Mouse (Mus musculus): ENCODE results near the gene Dppa4. TPM values are rescaled to one million over a fixed set of nuclear protein-coding genes. Genes with fewer than 3 reads are reported as not detected.
"Not testable (repeated sequence)": the region's sequence is repeated elsewhere in the genome, so short reads cannot be mapped to it uniquely, and the experiment has no call there.

Gene Dppa4
- polyA plus RNA-seq, 1 experiment from 2014 or later: not detected

GRCm38 (mm10) chr16:48276940-48277339 lies 6.6 kb upstream of the Dppa4 start:
- H3K4me1 ChIP-seq (ENCODE audit: control insufficient read depth, insufficient read depth, low read length): no peaks in the 10 kb centered on the region
- no peaks in the 10 kb centered on the region for H3K36me3 ChIP-seq (ENCODE audit: control insufficient read depth, insufficient read depth, low read length)
- no peak overlapping the region for H3K4me2 ChIP-seq (ENCODE audit: low read length)

GRCm38 (mm10) chr16:48280883-48281282 lies 2.6 kb upstream of the Dppa4 start:
- H3K9me3 ChIP-seq (ENCODE audit: control insufficient read depth, low read length): no peaks in the 10 kb centered on the region
- H3K27me3 ChIP-seq (ENCODE audit: control insufficient read depth, insufficient read depth, low read length): no peaks in the 10 kb centered on the region
- no peaks in the 10 kb centered on the region for H3K4me1 ChIP-seq (ENCODE audit: control insufficient read depth, insufficient read depth, low read length)
- H3K4me2 ChIP-seq (ENCODE audit: low read length): no peak overlapping the region
- ATAC-seq (ENCODE audit: low FRiP score, low TSS enrichment): no peak
- H3K9ac ChIP-seq (replicated peaks; ENCODE audit: low read length): no peak overlapping the region
- 92% methylated on average over 4 of the region's 4 CpGs for WGBS
- H3K4me3 ChIP-seq (replicated peaks; ENCODE audit: low read depth, low read length): no peak overlapping the region
- no peaks in the 10 kb centered on the region for H3K36me3 ChIP-seq (ENCODE audit: control insufficient read depth, insufficient read depth, low read length)
- no peak for DNase-seq
- H3K27ac ChIP-seq (replicated peaks; ENCODE audit: low read depth, low read length): no peak overlapping the region

More at GRCm38 (mm10) chr16:48276940-48277339, 6.6 kb upstream of the Dppa4 start:
- DNase-seq: no peak
- Histone ChIP-seq H3K9ac (replicated peaks; ENCODE audit: low read length) (no peak overlapping the region), H3K9me3 (ENCODE audit: control insufficient read depth, low read length) (no peaks in the 10 kb centered on the region), H3K27me3 (ENCODE audit: control insufficient read depth, insufficient read depth, low read length) (no peaks in the 10 kb centered on the region), H3K4me3 (replicated peaks; ENCODE audit: low read depth, low read length) (no peak overlapping the region), H3K27ac (replicated peaks; ENCODE audit: low read depth, low read length) (no peak overlapping the region)
- 80% methylated on average over 4 of the region's 4 CpGs for WGBS
- no peak for ATAC-seq (ENCODE audit: low FRiP score, low TSS enrichment)

- no peak overlapping the region for H3K9ac ChIP-seq (replicated peaks; ENCODE audit: low read length)
- no peaks in the 10 kb centered on the region for H3K27me3 ChIP-seq (ENCODE audit: control insufficient read depth, insufficient read depth, low read length)
- ATAC-seq (ENCODE audit: low FRiP score, low TSS enrichment) (no peak), DNase-seq (no peak)
- no peaks in the 10 kb centered on the region for H3K36me3 ChIP-seq (ENCODE audit: control insufficient read depth, insufficient read depth, low read length)
- WGBS: 75% methylated on average over 1 of the region's 1 CpGs
- no peaks in the 10 kb centered on the region for H3K4me1 ChIP-seq (ENCODE audit: control insufficient read depth, insufficient read depth, low read length)
- H3K27ac ChIP-seq (replicated peaks; ENCODE audit: low read depth, low read length): no peak overlapping the region
- no peak overlapping the region for H3K4me3 ChIP-seq (replicated peaks; ENCODE audit: low read depth, low read length)
- H3K9me3 ChIP-seq (ENCODE audit: control insufficient read depth, low read length): no peaks in the 10 kb centered on the region
- no peak overlapping the region for H3K4me2 ChIP-seq (ENCODE audit: low read length)
These were observed 732 bp upstream of the Dppa4 start for GRCm38 (mm10) chr16:48282801-48283200.

GRCm38 (mm10) chr16:48285517-48285916 lies 2.0 kb downstream of the Dppa4 start:
- Histone ChIP-seq H3K9me3 (ENCODE audit: control insufficient read depth, low read length) (no peaks in the 10 kb centered on the region), H3K4me1 (ENCODE audit: control insufficient read depth, insufficient read depth, low read length) (no peaks in the 10 kb centered on the region), H3K4me3 (replicated peaks; ENCODE audit: low read depth, low read length) (no peak overlapping the region), H3K27ac (replicated peaks; ENCODE audit: low read depth, low read length) (no peak overlapping the region), H3K4me2 (ENCODE audit: low read length) (no peak overlapping the region), H3K9ac (replicated peaks; ENCODE audit: low read length) (no peak overlapping the region), H3K36me3 (ENCODE audit: control insufficient read depth, insufficient read depth, low read length) (no peaks in the 10 kb centered on the region), H3K27me3 (ENCODE audit: control insufficient read depth, insufficient read depth, low read length) (no peaks in the 10 kb centered on the region)
- no peak for ATAC-seq (ENCODE audit: low FRiP score, low TSS enrichment)
- 92% methylated on average over 4 of the region's 4 CpGs for WGBS
- no peak for DNase-seq

GRCm38 (mm10) chr16:48297384-48298136 lies 14.0 kb downstream of the Dppa4 start:
- H3K27ac ChIP-seq (replicated peaks; ENCODE audit: low read depth, low read length): no peak overlapping the region
- no peak overlapping the region for H3K4me2 ChIP-seq (ENCODE audit: low read length)
- no peaks in the 10 kb centered on the region for H3K27me3 ChIP-seq (ENCODE audit: control insufficient read depth, insufficient read depth, low read length)
- 83% methylated on average over 14 of the region's 14 CpGs for WGBS
- ATAC-seq (ENCODE audit: low FRiP score, low TSS enrichment) (no peak), DNase-seq (no peak)
- no peaks in the 10 kb centered on the region for H3K9me3 ChIP-seq (ENCODE audit: control insufficient read depth, low read length)
- no peak overlapping the region for H3K9ac ChIP-seq (replicated peaks; ENCODE audit: low read length)
- H3K4me3 ChIP-seq (replicated peaks; ENCODE audit: low read depth, low read length): no peak overlapping the region
- no peaks in the 10 kb centered on the region for H3K36me3 ChIP-seq (ENCODE audit: control insufficient read depth, insufficient read depth, low read length)
- H3K4me1 ChIP-seq (ENCODE audit: control insufficient read depth, insufficient read depth, low read length): no peaks in the 10 kb centered on the region

- Histone ChIP-seq H3K9me3 (ENCODE audit: control insufficient read depth, low read length) (no peaks in the 10 kb centered on the region), H3K4me2 (ENCODE audit: low read length) (no peak overlapping the region), H3K27ac (replicated peaks; ENCODE audit: low read depth, low read length) (no peak overlapping the region), H3K4me1 (ENCODE audit: control insufficient read depth, insufficient read depth, low read length) (no peaks in the 10 kb centered on the region), H3K9ac (replicated peaks; ENCODE audit: low read length) (no peak overlapping the region), H3K36me3 (ENCODE audit: control insufficient read depth, insufficient read depth, low read length) (no peaks in the 10 kb centered on the region), H3K27me3 (ENCODE audit: control insufficient read depth, insufficient read depth, low read length) (no peaks in the 10 kb centered on the region), H3K4me3 (replicated peaks; ENCODE audit: low read depth, low read length) (no peak overlapping the region)
- no peak for DNase-seq
- ATAC-seq (ENCODE audit: low FRiP score, low TSS enrichment): no peak
- WGBS: 82% methylated on average over 3 of the region's 3 CpGs
These were observed 16.4 kb downstream of the Dppa4 start for GRCm38 (mm10) chr16:48299884-48300283.

GRCm38 (mm10) chr16:48303509-48303908 lies 20.0 kb downstream of the Dppa4 start, which contains the start of gene Dppa2:
Gene Dppa2, plus strand, starts transcription at chr16:48303908.
- H3K9ac ChIP-seq (replicated peaks; ENCODE audit: low read length): no peak within 1 kb of the TSS
- no peak for DNase-seq
- H3K36me3 ChIP-seq (ENCODE audit: control insufficient read depth, insufficient read depth, low read length): no peaks in the 10 kb centered on the region
- H3K4me3 ChIP-seq (replicated peaks; ENCODE audit: low read depth, low read length): no peak within 1 kb of the TSS
- H3K27ac ChIP-seq (replicated peaks; ENCODE audit: low read depth, low read length): no peak within 1 kb of the TSS
- H3K27me3 ChIP-seq (ENCODE audit: control insufficient read depth, insufficient read depth, low read length): no peaks in the 10 kb centered on the region
- 81% methylated on average over 7 of the region's 7 CpGs for WGBS
- H3K4me2 ChIP-seq (ENCODE audit: low read length): no peak within 1 kb of the TSS
- no peaks in the 10 kb centered on the region for H3K9me3 ChIP-seq (ENCODE audit: control insufficient read depth, low read length)
- ATAC-seq (ENCODE audit: low FRiP score, low TSS enrichment): no peak
- no peaks in the 10 kb centered on the region for H3K4me1 ChIP-seq (ENCODE audit: control insufficient read depth, insufficient read depth, low read length)

GRCm38 (mm10) chr16:48303983-48304382 lies 20.4 kb downstream of the Dppa4 start:
- H3K9ac ChIP-seq (replicated peaks; ENCODE audit: low read length): no peak overlapping the region
- ATAC-seq (ENCODE audit: low FRiP score, low TSS enrichment) (no peak), DNase-seq (no peak)
- H3K36me3 ChIP-seq (ENCODE audit: control insufficient read depth, insufficient read depth, low read length): no peaks in the 10 kb centered on the region
- no peak overlapping the region for H3K4me3 ChIP-seq (replicated peaks; ENCODE audit: low read depth, low read length)
- H3K27ac ChIP-seq (replicated peaks; ENCODE audit: low read depth, low read length): no peak overlapping the region
- H3K4me2 ChIP-seq (ENCODE audit: low read length): no peak overlapping the region
- no peaks in the 10 kb centered on the region for H3K9me3 ChIP-seq (ENCODE audit: control insufficient read depth, low read length)
- WGBS: 93% methylated on average over 3 of the region's 3 CpGs
- H3K27me3 ChIP-seq (ENCODE audit: control insufficient read depth, insufficient read depth, low read length): no peaks in the 10 kb centered on the region
- H3K4me1 ChIP-seq (ENCODE audit: control insufficient read depth, insufficient read depth, low read length): no peaks in the 10 kb centered on the region

- H3K27me3 ChIP-seq (ENCODE audit: control insufficient read depth, insufficient read depth, low read length); H3K36me3 ChIP-seq (ENCODE audit: control insufficient read depth, insufficient read depth, low read length); H3K27ac ChIP-seq (replicated peaks; ENCODE audit: low read depth, low read length); H3K4me3 ChIP-seq (replicated peaks; ENCODE audit: low read depth, low read length); DNase-seq; H3K4me2 ChIP-seq (ENCODE audit: low read length); H3K9ac ChIP-seq (replicated peaks; ENCODE audit: low read length); H3K9me3 ChIP-seq (ENCODE audit: control insufficient read depth, low read length); ATAC-seq (ENCODE audit: low FRiP score, low TSS enrichment); H3K4me1 ChIP-seq (ENCODE audit: control insufficient read depth, insufficient read depth, low read length): not testable (repeated sequence)
- WGBS: 92% methylated on average over 10 of the region's 10 CpGs
These were observed 25.4 kb downstream of the Dppa4 start for GRCm38 (mm10) chr16:48308916-48309315.

Measured in midbrain, embryonic 14.5 days (tissue).